17 mouse cellular contexts compared by ENCODE assay signal in the genomic region with DNA sequence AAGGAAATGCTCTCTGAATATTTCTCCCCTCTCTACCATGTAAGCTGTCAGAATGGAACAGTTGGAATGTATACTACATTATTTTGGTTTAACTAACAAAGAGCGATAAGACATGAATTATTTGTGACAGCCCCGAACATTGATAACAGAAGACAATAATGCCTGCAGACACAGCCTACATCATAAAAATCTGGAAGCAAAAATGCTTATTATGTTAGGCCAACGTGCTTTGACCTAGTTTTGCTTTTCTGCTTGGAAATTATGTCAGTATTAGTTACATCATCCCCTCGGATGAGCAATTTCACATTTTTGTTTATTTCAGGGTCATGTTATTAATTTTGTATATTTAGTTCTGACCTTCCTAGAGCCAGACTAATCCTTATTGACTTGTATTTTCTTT.
"Had no signal": no experiment of that assay in that cellular context is flagged by ENCODE, and none has a peak within 500 bp of the region (broad histone marks: within the 10 kb centered on the region; RNA-seq: fewer than 3 reads in every experiment).

No protein-coding gene starts in this region.

- H3K9me3 ChIP-seq: kidney, embryonic 15.5 days; liver, embryonic 13.5 days; megakaryocyte, embryonic 14.5 days; midbrain, embryonic 10.5 days; neural tube, embryonic 12.5 days; neural tube, embryonic 15.5 days had no signal

- H3K27me3 ChIP-seq: liver, embryonic 13.5 days; megakaryocyte, embryonic 14.5 days; neural tube, embryonic 12.5 days had no signal

- H3K9ac ChIP-seq: kidney, embryonic 15.5 days; liver, embryonic 13.5 days; neural tube, embryonic 12.5 days; neural tube, embryonic 15.5 days had no signal

- H3K4me2 ChIP-seq: kidney, embryonic 15.5 days; liver, embryonic 13.5 days; neural tube, embryonic 12.5 days; neural tube, embryonic 15.5 days had no signal

- H3K36me3 ChIP-seq: kidney, embryonic 15.5 days; liver, embryonic 13.5 days; neural tube, embryonic 12.5 days; neural tube, embryonic 15.5 days had no signal

- DNase-seq: kidney, adult 8-10 months; kidney, postnatal 10 days; kidney, postnatal 36 days; layer of hippocampus, postnatal 36 days; liver, embryonic 13.5 days; lung, adult 2 months; lung, postnatal 36 days; midbrain, embryonic 14.5 days; thymus, adult 18-20 months; thymus, postnatal 14 days; thymus, postnatal 4 days had no signal

- H3K27ac ChIP-seq: kidney, embryonic 15.5 days; left cerebral cortex, adult 2 months; liver, embryonic 13.5 days; midbrain, embryonic 10.5 days; neural tube, embryonic 12.5 days; neural tube, embryonic 15.5 days had no signal

- H3K4me1 ChIP-seq: kidney, embryonic 15.5 days; liver, embryonic 13.5 days; megakaryocyte, embryonic 14.5 days; neural tube, embryonic 12.5 days; neural tube, embryonic 15.5 days had no signal

- H3K4me3 ChIP-seq: kidney, embryonic 15.5 days; left cerebral cortex, adult 2 months; liver, embryonic 13.5 days; megakaryocyte, embryonic 14.5 days; midbrain, embryonic 10.5 days; neural tube, embryonic 12.5 days; neural tube, embryonic 15.5 days had no signal
